Mouse (Mus musculus): ENCODE results near the gene Ttc7b.

Gene Ttc7b

DNA sequence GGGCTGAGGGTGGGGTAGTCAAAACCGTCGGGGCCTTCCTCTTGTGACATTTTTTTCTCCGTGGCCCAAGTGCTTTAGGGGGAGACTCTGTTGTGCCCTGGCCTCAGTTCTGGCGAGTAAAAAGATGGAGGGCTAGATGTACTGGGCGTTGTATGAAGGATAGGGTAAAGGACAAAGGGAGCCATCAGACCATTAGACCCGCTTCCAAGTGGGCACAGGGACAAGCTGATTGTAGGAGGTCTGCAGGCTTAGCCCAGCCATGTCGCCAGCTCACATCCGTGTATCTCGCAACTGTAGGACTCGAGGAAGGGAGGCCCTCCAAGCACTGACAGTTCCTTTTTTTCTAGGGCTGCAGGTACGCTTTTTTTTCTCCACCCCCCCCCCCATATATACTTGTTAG is 111.9 kb downstream of the Ttc7b start:
- DNase-seq (ENCODE audit: low read depth): no peak

- DNase-seq (ENCODE audit: low read depth): no peak
Measured at GRCm38 (mm10) chr12:100408143-100408542, 112.5 kb downstream of the Ttc7b start.

DNA sequence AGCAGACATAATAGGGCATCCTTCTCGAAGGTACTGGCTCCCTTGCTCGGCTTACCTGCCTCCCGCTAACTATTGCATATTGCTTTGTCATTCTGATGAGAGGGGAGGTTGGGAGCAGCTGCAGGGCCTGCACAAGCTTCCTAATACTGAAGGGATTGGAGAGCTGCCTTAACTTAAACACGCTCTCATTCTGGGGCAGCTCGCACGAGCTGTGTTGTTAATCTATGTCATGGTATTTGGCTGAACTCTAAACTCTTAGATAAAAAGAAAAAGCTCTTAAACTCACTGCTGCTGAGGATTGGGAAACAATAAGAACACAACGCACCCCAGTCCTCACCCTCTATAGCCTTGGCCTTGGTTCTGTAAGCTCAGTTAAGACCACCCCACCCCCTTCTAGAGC is 113.3 kb downstream of the Ttc7b start:
- no peak for DNase-seq (ENCODE audit: low read depth)

DNA sequence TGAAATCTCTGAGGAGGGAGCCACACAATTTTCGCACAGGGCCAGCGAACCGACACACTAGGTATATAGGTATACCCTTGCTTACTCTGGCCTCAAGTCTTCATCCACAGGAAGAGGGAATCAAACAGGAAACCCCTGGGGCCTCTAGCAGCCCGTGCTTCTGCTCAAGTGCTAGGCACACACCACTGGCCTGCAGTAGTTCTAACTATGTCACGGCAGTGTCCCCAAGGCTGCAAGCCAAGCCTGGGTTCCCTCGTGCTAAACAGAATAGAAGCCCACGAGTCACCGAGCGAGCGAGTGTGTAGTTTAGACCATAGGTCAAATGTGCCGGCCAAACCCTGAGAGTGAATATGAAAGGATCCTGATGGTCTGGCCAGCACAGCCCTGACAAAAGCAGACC is 114.5 kb downstream of the Ttc7b start:
- no peak for DNase-seq (ENCODE audit: low read depth)

- no peak for DNase-seq (ENCODE audit: low read depth)
Measured at GRCm38 (mm10) chr12:100405512-100406030, 115.1 kb downstream of the Ttc7b start.

GRCm38 (mm10) chr12:100404430-100404829 is 116.2 kb downstream of the Ttc7b start:
- no peak for DNase-seq (ENCODE audit: low read depth)

DNA sequence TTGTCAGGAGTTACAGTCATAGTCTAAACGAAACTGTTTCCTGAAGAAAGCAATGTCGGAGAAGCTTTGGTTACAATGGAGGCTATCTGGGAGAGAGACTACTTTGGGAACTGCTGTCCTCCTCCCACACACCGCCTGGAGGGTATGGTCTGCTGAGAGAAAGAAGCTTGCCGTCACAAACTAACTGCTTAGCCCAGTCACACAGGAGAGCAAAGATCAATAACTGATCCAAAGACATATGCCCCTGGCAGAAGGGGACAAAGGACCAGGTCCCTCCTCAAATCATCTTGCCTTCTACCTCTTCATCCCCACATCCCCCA is 117.7 kb downstream of the Ttc7b start:
- DNase-seq (ENCODE audit: low read depth): no peak

DNA sequence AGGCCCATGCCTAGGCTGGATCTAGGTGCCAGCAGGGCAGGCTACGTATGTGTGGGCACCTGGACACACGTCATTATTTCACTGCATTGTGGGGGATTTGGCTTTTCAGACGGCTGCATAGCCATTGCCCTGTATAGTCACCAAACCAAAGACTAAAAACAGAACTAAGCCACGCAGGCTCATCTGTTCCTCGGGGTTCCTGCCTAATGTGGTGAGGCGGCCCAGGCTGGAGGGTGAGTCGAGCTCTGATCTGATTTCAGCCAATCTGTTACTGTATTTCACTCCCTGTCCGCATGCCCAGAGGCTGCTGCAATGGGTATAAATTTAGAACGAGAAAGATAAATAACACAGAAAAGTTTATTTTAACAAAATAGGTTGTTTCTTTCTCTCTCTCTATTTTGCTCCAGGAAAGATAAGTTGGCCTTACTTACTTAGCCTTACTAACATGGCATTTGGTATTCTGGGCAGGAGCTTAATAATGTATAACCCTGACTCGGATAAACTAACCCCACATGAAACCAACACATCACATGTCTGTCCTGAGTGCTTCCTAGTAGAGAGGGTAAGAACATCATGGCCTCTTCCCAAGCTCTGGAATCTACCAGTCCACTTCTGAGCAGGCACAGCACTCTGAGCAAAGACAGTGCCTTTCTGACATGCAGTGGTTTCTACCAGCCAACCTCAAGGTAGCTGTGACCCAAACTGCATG is 118.2 kb downstream of the Ttc7b start:
- DNase-seq (ENCODE audit: low read depth): no peak

GRCm38 (mm10) chr12:100400119-100400518 is 120.5 kb downstream of the Ttc7b start:
- DNase-seq (ENCODE audit: low read depth): no peak

DNA sequence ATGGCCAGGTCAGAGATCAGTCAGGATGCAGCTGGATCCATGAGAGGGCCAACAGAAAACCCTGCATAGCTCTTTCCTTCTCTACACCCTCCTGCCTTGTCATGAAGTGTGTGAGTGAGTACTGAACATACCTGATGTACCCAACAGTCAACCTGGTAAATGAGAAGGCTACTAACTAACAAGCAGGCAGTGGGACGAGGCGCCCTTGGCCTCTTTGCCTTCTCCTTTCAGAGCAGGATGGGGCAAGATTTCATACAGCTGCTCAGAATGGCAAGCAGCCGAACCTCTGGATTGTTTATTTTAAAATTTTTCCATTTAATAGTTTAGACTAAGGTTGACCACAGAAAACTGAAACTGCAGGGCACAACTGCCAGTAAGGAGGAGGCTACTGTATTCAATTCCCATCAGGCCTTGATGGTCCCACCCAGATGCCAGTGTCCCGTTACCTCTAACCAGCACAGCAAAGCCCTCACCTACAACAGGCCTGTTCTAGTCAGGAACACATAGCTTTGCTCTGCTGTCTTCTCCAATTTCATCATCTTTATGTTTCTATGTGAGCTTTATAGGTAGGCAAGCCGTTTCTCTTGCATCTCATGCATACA is 121.4 kb downstream of the Ttc7b start:
- DNase-seq (ENCODE audit: low read depth): no peak

DNA sequence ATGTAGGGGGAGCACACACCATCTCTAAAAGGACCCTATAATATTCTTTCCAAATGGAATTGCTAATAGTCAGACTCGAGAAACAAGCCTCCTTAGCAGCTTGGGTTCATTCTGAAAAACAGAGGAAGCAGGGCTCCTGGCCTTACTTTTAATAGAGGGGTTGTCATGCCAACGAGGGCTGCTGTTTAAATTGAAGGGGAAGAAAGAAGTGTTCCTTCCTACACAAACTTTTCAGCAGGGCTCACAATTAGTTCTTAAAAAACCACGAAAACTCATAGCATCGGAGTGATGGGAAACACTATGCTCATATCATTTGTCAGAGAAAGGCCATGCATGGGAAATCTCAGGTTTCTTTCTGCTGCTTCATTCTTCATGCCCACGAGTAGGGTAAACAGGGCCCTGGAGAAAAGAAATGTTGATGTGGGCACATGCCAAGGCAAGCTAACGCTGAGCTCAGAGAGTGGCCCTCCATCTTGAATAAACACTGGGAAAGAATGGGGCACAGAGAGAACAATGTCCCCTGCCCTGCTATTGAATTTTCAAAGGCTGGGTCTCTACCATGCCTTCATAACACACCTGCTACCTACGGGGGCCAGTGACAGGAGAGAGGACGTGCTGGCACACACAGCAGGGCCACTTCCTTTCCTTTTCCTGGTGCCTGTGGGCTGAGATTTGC is 122.2 kb downstream of the Ttc7b start:
- no peak for DNase-seq (ENCODE audit: low read depth)

DNA sequence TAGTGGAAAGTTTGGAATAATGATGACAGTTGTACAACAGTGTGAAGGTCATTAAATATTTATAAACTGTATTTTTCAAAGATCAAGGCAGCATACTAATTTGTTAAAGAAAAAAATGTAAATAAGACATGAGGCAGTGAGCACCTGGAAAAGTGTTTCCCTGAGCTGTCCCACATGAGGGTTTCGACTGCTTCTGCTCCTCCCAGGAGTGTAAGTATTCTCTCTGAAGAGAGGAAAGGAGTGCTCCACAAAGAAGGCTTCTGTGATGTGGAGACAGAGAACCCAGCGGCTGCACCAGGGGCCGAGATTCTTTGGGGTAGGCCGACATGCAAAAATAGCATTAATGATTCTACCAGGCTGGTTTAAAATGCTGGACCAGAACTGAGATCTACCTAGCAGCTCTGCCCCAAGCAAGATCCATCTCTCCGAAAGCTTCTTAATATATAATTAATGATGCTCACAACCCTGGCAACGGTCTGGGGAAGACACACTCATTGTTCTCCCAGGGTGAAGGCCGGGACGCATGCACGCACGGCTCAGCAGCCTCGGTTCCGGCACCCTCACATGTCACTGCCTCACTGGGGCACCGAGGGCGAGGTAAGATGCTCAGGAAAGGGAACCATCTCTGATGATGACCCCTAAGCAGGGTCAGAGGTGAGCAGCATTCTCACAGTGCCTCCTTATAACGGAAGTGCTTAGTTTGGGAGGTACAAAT is 123.0 kb downstream of the Ttc7b start:
- DNase-seq (ENCODE audit: low read depth): no peak

DNA sequence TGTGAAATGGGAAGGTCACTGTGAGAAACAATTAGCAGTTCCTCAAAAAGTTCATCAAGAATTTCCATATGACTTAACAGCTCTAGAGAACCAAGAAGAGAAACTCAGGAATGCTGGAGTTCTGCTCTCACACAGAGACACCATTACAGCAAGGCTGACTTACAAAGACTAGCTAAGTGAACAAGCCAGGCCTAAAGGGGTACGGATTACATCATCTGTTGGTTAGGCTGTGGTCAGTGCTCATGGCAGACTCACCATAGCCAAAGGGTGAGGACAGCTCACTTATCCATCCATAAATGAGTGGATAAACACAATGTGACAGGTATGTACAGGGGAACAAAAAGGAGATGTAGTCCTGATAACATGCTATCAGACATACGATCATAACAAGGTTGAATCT is 123.8 kb downstream of the Ttc7b start:
- DNase-seq (ENCODE audit: low read depth): no peak

- no peak for DNase-seq (ENCODE audit: low read depth)
Measured at GRCm38 (mm10) chr12:100393532-100393931, 127.1 kb downstream of the Ttc7b start.

- DNase-seq (ENCODE audit: low read depth): no peak
Measured at GRCm38 (mm10) chr12:100393109-100393508, 127.5 kb downstream of the Ttc7b start.

GRCm38 (mm10) chr12:100392466-100392865 is 128.2 kb downstream of the Ttc7b start:
- DNase-seq (ENCODE audit: low read depth): no peak

- DNase-seq (ENCODE audit: low read depth): no peak
Measured at GRCm38 (mm10) chr12:100391890-100392289, 128.7 kb downstream of the Ttc7b start.

DNA sequence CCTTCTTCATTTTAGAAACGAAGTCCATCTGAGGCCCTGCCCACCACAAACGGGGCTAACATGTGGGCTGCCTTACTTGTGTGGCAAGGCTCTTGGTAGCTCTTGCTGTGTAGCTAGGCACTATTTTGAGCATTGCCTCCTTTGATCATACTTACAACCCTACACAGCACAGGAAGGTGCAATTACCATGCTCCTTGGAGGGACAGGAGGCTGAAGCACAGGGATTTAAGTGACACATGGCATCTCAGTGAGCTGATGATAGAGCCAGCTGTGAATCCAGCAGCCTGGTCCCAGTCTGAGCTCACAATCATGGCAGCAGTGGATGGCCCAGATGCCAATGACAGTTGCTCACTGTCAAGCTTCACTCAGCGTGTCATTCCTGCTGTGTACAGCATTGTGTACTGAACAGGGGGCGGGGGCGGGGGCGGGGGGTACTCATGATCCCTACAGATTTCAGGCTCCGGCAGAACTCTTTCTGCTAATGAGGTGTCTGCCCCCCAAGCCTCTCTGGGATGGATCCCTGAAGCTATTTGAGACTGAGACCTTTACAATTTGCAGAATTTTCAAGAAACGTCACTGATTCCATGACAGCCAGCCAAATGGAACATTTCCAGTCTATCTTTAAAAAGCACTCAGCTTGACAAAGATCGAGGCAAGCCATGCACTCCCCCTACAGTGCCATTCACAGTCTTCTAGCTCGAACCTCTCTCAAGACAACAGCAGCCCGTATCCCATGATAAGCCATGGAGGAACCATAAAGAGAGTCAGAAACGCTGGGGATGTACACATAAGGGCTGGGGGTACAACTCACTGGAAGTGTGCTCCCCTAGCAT is 130.5 kb downstream of the Ttc7b start:
- DNase-seq (ENCODE audit: low read depth): no peak

DNA sequence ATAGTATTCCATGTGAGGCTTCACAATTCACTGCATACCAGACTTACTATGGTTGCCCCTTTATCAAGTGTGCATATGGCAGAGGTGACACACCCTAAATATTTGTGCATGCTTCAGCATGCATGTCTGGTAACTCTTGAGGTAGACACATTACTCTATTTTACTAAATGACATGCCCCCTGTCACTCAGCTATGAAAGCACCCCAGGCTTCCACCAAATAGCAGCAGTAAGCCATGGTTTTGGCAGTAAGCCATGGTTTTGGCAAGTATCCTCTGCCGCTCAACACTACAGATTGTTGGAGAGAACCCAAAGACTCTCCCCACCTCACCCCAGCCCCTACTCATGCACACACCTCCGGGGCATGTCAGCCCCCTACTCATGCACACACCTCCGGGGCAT is 134.4 kb downstream of the Ttc7b start:
- DNase-seq (ENCODE audit: low read depth): no peak

DNA sequence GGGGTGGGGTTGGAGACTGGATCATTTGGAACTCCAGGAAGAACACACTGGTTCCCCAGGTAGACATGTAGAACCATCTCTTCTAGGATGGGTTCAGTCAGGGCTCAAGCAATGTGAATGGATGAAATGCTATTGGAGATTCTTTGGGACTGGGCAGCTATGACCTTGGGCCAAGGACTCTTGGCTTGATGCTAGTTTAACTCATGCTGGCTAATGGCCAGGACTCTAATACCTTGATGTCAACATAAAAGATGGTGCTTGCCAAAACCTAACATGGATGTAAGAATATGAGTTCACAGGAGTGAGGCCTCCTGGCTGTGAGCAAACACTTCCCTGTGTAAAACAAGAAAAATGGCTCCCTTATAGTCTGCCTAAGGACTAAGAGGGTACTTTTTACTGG is 138.1 kb downstream of the Ttc7b start:
- DNase-seq (ENCODE audit: low read depth): no peak

DNA sequence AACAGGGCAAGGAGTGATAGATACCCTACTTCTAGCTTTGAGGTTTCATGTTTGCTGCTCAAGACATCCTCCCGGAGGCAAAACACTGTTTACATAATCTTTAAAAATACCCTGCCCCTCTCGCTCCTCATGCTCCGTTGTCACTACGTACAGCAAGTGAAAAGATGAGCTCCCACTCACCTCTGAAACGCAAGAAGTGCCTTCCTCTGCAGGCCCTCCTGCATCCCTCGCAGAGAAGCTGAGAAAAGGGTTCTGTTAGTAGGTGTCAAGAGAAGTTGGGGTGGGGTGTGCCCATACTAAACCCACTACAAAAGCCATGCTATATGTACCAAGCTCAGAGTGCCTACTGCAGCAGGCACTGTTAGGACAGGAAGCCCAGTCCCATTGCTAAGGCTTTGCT is 138.7 kb downstream of the Ttc7b start:
- no peak for DNase-seq (ENCODE audit: low read depth)

Measured in naive thymus-derived CD4-positive, alpha-beta T cell, adult 2 months (primary cell).